Mouse (Mus musculus) MN1 (cell line): ENCODE data around the gene Ntng2.

Experiments
- DNase-seq: peaks from one replicate; pipeline ENCODE4 v3.0.0-alpha.2; 2016; ENCODE audit warnings: low spot score

Gene Ntng2

GRCm38 (mm10) chr2:29252599-29253204 lies at the start of gene Ntng2:
Ntng2 (minus strand) TSS chr2:29253005.
- peak; percentile 55 for DNase-seq

- no peak for DNase-seq
Measured at GRCm38 (mm10) chr2:29295557-29295956, 42.8 kb upstream of the Ntng2 start.

GRCm38 (mm10) chr2:29287651-29288050 lies 34.8 kb upstream of the Ntng2 start:
- no peak for DNase-seq

- DNase-seq, result peak; percentile 8
Measured at GRCm38 (mm10) chr2:29277703-29278121, 24.9 kb upstream of the Ntng2 start.

- DNase-seq, result peak; percentile 35
Measured at GRCm38 (mm10) chr2:29271803-29272518, 19.2 kb upstream of the Ntng2 start.

GRCm38 (mm10) chr2:29271098-29271497 lies 18.3 kb upstream of the Ntng2 start:
- no peak for DNase-seq

- DNase-seq, result no peak
Measured at GRCm38 (mm10) chr2:29266810-29267209, 14.0 kb upstream of the Ntng2 start.

GRCm38 (mm10) chr2:29262436-29262915 lies 9.7 kb upstream of the Ntng2 start:
- no peak for DNase-seq

GRCm38 (mm10) chr2:29261126-29261525 lies 8.3 kb upstream of the Ntng2 start:
- DNase-seq, result no peak

- DNase-seq, result peak; percentile 69
Measured at GRCm38 (mm10) chr2:29253205-29253865, 530 bp upstream of the Ntng2 start.

GRCm38 (mm10) chr2:29252059-29252598 lies 676 bp downstream of the Ntng2 start:
- peak; percentile 26 for DNase-seq

- peak; percentile 15 for DNase-seq
Measured at GRCm38 (mm10) chr2:29251095-29252058, 1.4 kb downstream of the Ntng2 start.

- DNase-seq, result peak; percentile 15
Measured at GRCm38 (mm10) chr2:29250263-29251094, 2.3 kb downstream of the Ntng2 start.

- DNase-seq, result no peak
Measured at GRCm38 (mm10) chr2:29249852-29250251, 3.0 kb downstream of the Ntng2 start.

- DNase-seq, result no peak
Measured at GRCm38 (mm10) chr2:29248551-29248950, 4.3 kb downstream of the Ntng2 start.

GRCm38 (mm10) chr2:29247386-29247785 lies 5.4 kb downstream of the Ntng2 start:
- no peak for DNase-seq

GRCm38 (mm10) chr2:29246891-29247290 lies 5.9 kb downstream of the Ntng2 start:
- DNase-seq, result no peak

- DNase-seq, result no peak
Measured at GRCm38 (mm10) chr2:29246275-29246674, 6.5 kb downstream of the Ntng2 start.

- peak; percentile 24 for DNase-seq
Measured at GRCm38 (mm10) chr2:29245341-29245779, 7.4 kb downstream of the Ntng2 start.

- no peak for DNase-seq
Measured at GRCm38 (mm10) chr2:29239329-29239728, 13.5 kb downstream of the Ntng2 start.
